Mouse (Mus musculus) cerebellum, adult 18-20 months (tissue): Measurements from ENCODE around the gene Cln6.
A peak's percentile ranks its signal among the peaks of the same experiment; 100 is the strongest.
"Not testable (repeated sequence)": the region's sequence is repeated elsewhere in the genome, so short reads cannot be mapped to it uniquely, and the experiment has no call there.

ENCODE experiments used
- DNase-seq, 2 experiments: peaks; one replicate each; pipeline ENCODE4 v3.0.0; 2021

Gene Cln6

DNA sequence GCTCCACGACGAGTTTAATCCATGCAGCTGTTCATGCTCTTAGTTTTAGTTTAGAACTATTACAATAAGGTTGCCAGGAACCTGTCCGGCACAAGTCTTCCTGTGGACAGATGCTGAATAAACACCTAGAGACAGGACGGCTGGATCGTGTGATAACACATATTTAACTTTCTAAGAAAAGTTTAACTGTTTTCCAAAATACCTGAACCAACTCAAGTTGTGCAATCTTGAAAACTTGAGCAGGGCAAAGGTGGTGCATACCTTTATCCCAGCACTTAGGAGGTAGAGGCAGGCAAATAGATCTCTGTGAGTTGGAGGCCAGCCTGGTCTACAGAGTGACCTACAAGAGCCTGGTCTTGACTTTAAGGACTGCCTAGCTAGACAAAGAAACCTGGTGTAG is 3.7 kb upstream of the Cln6 start:
- DNase-seq: no peak

DNA sequence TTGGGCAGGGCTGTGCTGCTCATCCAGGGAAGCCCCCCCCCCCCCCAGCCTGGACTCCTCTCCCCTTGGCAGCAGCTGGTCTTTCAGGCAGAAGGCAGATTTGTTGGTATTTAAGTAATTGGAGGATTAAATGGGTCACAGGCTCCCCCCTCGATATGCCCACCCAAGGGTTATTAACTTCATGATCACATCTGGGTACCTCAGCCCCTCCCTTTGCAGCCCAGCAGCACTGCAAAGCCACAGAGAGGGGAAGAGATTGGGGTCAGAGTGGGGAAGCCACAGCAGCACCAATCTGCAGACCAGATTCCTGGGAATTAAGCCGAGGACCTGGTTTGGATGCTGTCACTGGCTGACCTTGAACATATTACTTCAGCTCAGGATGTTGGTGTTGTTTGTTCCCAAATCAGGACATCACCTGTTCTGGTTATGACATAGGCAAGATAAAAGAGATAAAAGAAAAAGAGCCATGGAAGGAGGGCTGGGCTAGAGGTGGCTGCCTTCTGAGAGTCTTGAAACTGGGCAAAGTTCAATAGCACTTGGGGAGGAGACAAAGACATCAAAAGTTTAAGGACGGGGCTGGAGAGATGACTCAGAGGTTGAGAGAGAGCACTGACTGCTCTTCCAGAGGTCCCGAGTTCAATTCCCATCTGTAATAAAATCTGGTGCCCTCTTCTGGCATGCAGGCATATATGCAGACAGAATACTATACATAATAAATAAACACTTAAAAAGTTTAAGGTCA is 2.7 kb upstream of the Cln6 start:
- no peak for DNase-seq

DNA sequence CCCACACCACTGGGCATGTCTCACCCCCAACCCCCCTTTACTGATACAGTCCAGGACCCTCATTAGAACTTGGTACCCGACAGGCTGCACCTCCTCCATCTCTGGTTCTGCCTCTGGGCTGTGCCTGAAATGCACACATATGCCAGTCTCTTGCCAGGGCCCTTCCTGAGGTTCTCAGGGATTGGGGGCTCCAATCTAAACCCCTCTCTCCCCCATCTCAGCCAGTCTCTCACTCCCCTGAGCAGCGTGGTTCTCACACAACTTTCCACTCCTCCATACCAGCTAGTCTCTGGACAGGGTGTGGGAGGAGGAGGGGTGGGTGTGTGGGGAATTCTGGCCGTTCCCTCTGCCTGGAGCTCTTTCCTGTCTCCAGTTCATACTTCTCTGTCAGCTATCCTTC is 974 bp upstream of the Cln6 start:
- DNase-seq: no peak

DNA sequence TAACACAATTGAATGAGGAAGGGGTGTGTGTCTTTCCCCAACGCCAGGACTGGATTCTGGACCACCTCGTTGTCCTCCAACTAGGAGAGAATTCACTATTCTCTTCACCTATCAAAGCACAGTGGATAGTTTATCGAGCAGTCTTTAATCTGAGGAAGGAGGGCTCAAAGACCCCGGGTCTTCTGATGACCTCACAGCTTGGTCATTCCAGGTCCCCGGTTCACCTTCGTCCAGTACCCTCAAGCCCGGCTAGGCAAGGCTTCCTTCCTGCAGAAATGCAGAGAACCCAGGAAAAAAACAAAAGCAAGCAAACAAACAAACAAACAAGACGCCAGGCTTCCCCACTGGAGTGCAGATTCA is 459 bp upstream of the Cln6 start:
- DNase-seq: no peak

DNA sequence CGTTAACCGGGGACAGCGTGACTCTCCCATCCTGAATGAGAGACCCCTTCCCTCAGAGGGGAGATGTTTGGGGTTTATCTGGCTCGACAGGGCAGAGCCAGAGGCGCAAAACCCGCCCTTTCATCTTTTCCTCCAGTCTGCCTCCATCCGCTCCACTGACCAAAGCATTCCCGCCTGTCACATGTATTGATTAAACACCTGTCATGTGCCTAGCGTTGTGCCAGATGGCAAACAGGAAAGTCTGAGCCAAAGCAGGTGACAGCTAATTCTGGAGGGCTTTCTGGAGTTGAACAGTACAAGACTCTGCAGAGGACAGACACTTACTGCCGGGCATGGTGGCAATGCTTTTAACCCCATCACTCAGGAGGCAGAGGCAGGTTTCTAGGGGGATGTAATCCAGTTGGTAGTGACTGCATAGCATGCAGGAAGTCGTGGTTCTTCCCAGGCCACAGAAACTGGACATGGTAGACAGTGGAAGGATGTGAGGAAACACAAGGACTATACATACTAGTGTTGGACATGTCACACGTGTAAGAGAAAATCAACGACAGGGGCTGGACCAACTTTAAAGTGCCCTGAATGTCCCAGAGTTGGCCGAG is 686 bp downstream of the Cln6 start:
- DNase-seq: peak in 1 of 2 experiments; percentile 45

DNA sequence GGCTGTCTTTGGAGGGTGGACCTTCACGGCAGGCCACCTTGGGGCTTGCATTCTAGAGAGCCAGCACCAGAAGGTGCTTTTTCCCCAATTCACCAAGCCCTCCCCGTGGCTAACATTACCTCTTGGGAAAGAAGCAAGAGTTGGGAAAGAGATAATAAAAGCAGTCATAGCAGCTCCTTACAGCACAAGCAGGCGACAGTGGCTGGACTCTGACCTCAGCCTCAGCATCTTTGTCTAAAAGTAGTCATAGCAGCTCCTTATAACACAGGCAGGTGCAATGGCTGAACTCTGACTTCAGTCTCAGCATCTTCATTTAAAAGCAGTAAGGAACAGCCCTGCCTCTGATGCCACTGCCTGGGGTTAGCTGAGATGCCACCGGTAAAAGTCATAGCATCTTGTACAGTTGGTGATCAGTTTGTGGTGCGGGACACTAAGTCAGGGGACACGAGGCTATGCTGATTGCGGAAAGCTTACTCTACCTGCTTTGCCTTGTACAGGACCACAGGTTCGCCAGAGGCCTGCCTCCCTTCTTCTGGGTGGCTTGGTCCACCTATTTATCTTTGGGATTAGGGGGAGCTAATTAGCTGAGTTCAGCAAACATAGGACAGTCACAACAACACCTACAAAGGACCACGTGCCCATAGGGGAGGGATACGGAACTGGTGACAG is 4.9 kb downstream of the Cln6 start:
- DNase-seq: no peak

DNA sequence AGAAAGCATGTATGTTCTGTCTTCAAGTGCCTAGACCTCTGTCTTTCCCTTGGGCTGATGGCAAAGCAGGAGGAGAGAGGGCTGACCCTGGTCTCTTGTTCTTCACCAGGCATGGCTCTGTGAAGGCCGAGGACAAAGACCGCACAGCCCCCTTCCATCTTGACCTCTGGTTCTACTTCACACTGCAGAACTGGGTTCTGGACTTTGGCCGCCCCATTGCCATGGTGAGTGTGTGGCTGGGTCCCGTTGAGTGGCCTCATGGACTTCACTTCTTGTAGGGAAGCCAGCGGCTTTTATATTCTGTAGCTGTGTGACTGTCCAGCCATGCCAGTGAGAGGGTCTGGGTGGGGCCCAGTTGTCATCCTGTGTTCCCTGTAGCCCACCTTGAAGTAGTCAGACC is 5.9 kb downstream of the Cln6 start:
- DNase-seq: no peak

DNA sequence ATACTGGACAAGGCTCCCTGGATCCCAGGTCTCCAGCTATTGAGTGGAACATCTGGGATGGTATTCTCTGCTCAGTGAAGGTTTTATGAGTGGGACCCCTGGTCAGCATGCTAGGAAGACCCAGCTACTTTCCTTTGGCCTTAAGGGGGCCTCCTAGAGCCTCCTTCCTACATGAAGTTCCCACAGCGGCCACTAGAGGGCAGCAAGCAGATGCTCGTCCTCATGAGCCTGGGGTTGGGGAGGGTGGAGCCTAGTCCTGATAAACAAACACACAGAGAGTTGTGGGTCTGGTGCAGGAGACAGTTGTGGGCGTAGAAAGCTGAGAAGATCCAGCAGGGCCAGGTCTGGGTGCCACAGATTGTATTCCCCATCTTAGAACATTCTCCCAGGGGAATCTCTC is 9.1 kb downstream of the Cln6 start:
- DNase-seq: peak; percentile 85 to 92

DNA sequence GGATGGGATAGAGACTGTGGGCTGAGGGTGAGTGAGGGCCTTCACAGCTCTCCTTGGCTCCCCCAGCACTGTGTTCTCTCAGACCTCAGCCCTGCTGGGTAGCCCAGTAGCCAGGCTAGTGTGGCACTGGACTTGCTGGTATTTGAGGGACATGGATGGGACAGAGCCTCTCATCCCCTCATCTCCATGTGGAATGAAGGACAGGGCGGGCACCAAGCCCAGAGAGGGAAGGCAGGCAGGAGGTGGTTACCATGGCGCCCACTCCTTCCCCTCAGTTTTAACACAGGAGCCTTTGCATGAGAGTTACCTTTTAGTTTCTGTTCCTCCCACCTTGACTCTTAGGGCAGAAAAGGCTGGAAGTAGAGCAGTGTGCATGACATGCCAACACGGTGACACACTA is 10.1 kb downstream of the Cln6 start:
- no peak for DNase-seq

DNA sequence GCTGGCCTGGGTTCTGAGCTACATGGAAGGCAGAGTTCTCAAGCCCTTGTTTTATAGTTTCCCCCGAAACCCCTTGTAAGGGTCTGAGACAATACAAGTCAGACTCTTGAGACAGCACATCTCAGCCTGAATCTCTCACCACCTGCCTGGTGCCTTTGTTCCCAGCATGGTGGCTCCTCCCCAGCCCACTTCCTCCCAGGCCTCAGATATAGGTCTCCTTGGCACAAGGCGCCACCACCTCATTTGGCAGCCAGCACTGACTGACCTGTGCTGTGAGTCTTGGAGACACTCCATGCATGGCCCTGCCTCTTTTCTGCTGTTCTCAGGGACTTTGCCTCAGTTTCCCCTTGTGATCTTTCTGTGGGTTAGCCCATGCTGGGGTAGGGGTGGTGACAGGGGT is 13.0 kb downstream of the Cln6 start:
- DNase-seq: no peak

DNA sequence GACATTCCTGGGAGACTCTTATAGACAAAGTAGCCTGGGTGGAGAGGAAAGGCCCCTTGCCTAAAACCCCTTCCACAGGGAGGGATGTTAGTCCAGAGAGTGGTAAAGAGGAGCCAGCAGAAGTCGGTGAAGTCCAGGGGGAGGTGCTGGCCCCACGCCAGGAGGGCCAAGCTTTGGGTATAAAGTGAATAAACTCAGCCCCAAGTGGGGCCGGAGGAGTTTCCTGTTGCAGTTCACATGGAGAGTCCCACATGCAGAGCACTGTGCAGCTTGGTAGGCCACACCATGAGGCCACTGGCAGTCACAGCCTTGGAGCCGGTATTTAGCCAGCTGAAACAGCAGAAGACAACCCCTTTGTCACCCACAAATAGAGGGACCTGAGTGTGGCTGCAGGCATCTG is 15.9 kb downstream of the Cln6 start:
- no peak for DNase-seq

DNA sequence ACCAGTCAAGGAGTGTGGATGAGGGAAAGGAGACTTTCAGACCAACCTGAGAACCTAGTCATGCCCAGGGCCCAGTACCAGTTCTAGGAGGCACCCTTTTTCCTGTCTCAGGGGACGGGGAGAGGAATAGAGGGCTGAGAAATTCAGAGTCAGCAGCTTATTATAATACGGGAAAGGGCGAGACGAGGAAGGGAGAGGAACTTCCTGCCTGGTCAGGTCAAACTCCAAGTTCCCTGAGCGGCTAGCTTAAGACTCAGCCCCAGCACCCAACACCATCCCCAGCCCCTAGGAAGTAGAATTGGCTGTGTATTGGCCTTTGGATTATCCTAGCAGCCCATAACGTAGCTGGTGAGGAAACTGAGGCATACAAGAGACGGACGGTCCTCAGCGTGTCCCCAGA is 18.6 kb downstream of the Cln6 start:
- no peak for DNase-seq

DNA sequence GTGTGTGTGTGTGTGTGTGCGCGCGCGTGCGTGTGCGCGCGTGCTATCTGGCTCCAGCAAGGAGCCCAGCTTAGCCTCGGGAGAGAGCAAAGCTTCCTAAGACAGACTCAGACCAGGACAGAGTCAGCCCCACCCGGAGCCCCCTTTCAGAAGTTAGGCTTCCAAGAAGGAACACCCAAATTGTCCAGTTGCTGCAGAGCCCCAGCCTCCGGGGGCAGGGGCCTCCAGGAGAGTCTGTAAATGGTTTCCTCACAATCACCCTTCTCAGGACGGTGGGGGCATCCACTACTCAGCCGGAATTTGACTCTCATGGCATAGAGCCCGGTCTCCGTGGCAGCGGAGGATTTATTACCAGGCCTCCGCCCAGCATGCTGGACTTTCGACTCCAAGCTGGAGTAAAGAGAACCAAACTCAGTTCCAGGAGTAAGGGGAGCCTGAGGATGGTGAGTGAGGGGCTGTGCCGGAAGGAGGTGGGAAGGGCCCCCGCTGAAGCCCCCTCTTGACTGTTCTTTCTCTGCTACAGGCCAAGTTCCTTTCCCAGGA is 19.2 kb downstream of the Cln6 start, which contains the start of gene Calml4:
Gene Calml4, plus strand, starts transcription at position 362 of the 543 bp plus-strand sequence.
- no peak for DNase-seq

DNA sequence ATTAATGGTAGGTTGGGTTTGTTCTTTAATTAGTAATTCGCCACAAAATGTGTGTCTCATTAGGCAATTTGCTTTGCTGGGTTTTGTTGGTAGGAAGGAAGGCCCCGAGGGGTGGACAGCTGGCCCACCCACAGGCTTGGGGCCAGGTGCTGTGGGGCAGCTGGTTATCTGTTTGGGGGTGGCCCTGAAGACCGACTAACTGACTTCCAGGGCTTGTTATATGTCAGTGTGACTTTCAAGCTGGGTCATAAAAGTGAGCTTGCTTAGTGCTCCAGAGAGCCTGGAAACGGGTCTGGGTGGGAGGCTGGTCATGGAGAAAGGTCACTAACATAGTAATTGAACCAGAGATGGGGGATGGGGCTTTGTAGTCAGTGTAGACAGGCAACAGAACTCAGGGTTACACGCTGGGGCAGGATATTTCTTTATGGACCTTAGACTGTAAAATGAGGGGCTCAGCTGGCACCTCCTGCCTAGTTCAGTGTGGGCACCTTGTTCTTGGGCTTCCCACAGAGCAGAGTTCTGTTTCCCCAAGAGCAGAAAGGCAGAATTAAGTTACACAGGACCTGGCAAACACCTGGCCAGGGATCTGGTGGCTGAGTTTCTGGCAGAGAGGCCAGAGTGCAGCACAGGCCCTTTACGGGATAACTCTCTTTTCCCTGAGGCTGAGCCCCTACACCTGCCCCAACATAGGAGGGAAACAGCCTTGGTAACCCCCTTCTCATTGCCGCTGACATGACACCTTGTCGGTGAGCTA is 19.9 kb downstream of the Cln6 start:
- DNase-seq: no peak

DNA sequence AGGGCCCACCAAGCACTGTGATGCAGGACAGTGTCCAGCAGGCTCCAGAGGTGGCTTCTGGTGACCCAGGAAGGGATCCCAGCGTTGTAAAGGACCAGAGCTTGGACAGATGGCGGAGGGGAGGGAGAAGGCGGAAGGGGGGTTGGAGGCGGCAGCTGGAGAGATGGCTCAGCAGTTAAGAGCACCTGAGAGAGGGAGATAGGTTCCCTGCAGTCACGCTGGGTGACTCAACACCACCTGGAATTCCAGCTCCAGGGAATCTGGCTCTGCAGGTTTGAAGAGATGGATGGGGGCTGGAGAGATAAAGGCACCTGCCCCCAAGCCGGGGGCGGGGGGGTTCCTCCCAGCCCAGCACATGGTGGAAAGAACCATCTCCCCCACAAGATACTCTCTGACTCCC is 21.5 kb downstream of the Cln6 start:
- not testable (repeated sequence) for DNase-seq

DNA sequence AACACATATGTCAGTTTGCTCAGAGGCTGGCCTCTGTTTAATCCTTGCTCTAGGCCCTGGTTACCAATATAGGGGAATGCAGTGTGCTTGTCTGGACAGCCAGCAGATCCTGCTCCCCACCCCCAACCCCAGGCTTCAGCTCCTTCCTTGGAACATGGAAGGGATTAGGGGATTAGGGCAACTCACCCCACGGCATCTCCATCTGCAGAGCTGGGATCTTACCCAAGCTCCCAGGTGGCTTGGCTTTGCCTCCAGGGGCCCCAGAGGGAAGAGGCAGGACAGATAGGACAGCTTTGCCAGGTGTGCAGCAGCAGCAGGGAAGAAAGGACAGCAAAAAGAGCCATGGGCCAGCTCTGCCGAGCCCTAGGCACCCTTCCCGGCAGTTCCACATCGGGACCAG is 22.3 kb downstream of the Cln6 start:
- no peak for DNase-seq

DNA sequence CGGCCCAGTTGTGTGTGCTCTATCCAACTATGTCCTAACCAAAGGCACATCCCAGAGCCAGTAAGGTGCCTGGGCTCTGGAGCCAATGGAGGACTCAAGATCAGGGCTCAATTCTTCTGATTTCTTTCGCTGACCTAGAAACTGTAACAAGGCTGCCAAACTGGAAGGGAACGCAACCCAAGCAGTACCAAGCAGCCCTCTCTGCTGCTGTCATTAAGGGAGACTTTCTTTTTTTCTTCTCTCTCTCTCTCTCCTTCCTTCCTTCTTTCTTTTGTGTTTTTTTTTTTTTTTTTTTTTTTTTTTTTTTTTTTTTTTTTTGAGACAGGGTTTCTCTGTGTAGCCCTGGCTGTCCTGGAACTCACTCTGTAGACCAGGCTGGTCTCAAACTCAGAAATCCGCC is 30.7 kb downstream of the Cln6 start:
- DNase-seq: not testable (repeated sequence)

DNA sequence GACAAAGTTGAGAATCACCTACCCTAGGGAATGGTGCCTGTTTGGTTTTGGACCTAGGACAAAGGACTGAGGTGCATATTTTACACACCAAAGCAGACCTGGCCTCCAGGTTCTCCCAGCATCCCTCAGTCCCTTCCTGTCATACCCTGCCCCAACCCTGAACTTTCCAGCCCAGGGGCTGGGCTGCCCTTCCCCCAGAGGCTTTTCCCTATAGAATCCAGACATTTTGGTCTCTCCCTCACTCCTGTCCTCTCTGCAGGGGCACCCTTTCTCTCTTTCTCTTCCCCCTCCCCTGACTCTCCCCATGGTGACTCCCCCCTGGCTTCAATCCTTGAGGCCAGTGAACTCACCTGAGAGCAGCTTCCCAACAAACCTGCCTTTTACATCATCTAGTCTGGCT is 32.1 kb downstream of the Cln6 start:
- DNase-seq: no peak

DNA sequence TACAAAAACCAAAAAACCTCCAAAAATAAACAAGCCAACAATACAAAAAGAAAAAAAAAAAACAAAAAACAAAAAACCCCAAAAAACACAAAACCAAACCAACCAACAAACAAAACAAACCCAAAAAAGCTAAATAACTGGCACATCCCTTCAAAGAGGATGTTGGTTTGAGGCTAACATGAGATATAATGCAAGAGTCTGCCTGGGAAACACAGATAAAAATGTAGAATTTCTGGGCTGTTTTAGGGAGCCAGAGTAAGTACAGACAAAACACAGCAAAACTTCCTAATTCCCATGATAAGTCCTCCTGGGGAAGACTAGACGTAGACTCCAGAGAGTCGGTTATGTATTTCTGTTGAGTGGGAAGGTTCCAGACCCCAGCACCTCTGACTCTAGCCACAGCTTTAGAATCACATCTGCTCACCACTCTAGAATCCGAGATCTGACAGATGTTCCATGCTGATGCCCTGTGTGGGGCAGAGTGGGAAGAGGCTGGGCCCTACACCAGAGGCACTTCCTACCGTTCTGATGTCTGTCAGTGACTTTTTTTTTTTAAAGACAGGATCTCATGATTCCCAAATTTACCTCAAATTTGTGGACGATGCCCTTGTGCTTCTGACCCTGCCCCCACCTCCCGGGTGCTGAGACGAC is 38.5 kb downstream of the Cln6 start:
- no peak for DNase-seq

DNA sequence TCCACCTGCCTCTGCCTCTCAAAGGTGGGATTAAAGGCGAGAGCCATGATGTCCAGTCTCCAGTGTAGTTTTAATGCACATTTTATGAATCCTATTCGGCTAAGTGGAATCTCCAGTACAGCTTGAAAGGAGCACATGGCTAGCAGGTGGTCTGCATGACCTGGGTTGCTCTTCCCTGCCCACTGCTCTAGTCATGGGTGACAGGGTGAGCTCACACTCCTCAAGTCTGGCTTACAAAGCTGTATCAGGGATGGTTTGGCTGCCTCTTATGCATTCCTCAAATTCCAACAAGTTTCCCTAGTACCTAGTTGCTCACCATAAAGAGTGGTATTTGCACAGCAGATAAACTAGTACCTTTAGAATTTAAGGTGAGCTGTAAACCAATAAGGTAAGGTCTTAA is 39.2 kb downstream of the Cln6 start:
- no peak for DNase-seq

DNA sequence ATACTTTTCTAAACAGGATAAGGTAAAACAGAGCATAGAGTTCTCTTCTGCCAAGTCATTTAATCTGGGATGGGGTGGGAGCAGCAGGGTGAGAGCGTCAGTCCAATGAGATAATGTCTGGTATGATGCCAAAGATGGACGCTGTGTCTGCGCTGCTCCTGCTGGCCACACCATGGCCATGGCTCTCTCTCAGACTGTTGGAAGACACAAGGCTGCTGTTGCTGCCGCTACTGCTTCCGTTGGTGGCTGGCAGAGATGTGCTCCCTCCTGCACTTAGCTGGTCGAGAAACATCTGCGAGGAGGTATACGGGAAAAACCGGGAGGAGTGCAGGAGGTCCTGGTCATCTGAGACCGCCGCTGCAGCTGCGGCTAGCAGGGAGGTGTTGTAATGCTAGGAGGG is 43.3 kb downstream of the Cln6 start:
- DNase-seq: peak; percentile 33 to 35

DNA sequence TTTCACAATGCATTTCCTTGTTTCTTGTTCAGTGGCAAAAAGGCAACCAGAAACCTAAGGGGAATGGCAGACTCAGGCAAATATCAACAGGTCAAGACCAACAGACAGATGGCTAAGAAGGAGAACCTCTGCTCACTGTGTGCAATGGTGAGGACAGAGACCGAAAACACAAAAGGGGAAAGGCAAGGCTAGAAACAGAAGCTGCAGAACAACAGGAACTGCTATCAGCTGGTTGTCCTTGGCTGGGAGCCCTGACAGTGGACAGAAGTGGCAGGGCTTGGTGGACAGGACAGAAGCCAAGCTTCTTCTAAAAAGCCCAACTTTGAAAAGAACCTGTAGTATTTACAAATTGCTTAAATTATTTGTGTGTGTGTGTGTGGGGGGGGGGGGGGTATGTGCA is 55.9 kb downstream of the Cln6 start:
- DNase-seq: peak; percentile 21 to 31
